Mouse (Mus musculus): ENCODE measurements around the gene Gpr176.

DNA sequence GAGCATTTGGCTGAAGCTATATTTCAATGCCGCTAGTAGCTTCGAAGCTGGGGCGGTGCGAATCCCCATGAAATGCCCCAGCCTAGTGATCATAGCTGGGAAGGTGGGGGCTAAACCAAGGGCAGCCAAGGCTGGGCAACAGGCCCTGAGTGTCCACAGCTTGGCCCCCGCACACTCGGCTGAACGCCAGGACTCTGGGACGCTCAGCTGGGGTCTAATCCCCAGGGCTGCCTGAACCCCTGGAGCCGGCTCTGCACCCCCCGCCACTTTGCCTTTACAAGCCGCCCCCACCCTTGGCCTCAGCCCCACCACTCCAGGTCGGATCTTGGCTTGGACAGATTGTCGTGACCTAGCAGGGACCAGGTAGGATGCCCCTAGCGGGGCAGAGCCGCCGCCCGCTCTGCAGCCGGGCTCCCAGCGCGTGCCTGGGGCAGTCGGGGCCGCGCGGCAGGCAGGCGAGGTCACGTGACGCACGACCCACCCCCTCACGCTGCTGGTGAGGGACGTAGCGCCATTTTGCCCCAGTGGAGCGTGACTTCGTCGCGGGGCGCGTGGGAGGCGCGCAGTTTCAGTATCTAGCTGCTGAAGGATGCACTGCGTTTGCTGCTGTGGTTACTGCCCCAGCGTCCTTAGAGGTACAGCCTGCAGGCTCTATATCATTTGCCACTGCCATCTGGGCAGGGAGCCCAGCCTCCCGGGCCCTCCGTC is 507 bp upstream of the Gpr176 start:
- TF ChIP-seq CTCF (IDR thresholded peaks at IDR 0.05; ENCODE audit: control insufficient read depth, insufficient read depth, insufficient read length) = no peak
- TF ChIP-seq MAX (IDR thresholded peaks at IDR 0.05) = no peak
- no peak for TF ChIP-seq FOSL1 (IDR thresholded peaks at IDR 0.05; ENCODE audit: insufficient read depth, low read length, poor library complexity, severe bottlenecking)
- TF ChIP-seq USF1 (IDR thresholded peaks at IDR 0.05; ENCODE audit: low read depth) = no peak
- no peak for TF ChIP-seq MYOG (IDR thresholded peaks at IDR 0.05; ENCODE audit: control insufficient read depth, extremely low read depth, insufficient read length)
- TF ChIP-seq MYOD1 (IDR thresholded peaks at IDR 0.05; ENCODE audit: control insufficient read depth, insufficient read length, low read depth) = no peak

Data from C2C12 (cell line).